Mouse (Mus musculus) spleen, adult 18-20 months (tissue): ENCODE results near the gene Sacm1l.
A peak's percentile ranks its signal among the peaks of the same experiment; 100 is the strongest.

Experiments
- DNase-seq, 2 experiments: peaks; one replicate each; pipeline ENCODE4 v3.0.0; 2022; ENCODE audit warnings: mixed read lengths in 2 of 2

Sacm1l gene

DNA sequence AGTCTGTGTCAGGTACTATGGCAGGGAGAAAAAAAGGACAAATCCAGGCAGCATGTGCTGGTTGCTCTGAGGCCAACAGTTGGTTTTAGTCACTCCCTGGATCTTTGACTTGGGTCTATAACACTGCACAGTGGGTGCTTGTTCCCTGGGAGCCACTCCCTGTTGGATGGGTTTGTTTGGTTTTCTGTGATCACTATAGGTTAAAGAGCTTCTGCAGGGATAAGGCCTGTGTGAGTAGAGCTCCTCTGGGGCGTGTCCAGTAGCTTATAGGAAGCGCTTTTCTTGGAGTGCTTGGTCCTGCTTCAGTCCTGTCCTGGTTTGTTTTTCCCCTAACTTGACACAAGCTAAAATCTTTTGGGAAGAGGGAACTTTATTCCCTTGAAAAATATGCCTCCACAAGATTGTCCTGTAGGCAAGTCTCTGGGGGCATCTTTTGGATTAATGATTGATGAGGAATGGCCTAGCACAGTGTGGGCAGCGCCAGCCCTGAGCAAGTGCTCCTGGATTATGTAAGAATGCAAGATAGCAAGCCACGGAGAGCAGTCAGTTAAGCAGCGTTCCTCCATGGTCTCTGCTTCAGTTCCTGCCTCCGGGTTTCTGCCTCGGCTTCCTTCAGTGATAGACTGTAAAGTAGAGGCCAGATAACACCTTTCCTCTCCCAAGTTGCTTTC lies 59.8 kb downstream of the Sacm1l start:
- DNase-seq = no peak

DNA sequence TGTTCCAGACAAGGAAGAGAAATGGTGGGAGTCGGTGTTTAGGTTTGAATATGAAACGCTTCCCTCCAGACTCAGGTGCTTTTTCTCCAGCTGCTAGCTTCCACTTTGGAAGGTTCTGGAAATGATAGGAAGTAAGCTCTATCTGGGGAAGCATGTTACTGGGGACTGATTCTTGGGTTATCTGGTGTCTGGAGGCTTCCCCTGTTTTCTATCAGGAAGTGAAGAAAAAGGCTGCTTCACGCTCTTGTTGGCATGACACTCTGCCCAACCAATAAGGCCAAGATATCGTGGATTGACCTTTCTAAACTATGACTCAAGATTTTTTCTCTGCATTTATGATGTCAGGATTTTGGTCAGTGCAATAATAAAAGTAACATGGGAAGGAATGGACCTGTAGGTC lies 65.6 kb downstream of the Sacm1l start:
- DNase-seq = no peak

DNA sequence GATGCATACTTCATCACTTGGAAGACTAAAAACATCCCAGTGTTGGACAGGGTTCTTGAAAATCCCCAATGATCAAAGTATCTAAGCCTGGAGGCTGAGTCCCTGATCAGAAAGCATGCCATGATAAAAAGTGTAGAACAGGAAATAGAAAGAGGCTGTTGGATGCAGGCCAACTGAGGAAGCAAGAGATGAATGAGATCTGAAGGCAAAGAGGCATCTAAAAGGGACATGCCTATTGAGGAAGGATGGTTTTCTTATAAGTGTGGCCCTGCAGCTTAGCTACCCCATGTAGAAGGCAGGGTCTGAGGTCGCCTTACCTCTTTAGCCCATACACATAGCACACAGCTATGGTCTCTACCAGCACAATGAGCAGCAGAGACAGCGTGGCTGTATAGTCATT lies 67.4 kb downstream of the Sacm1l start:
- no peak for DNase-seq

DNA sequence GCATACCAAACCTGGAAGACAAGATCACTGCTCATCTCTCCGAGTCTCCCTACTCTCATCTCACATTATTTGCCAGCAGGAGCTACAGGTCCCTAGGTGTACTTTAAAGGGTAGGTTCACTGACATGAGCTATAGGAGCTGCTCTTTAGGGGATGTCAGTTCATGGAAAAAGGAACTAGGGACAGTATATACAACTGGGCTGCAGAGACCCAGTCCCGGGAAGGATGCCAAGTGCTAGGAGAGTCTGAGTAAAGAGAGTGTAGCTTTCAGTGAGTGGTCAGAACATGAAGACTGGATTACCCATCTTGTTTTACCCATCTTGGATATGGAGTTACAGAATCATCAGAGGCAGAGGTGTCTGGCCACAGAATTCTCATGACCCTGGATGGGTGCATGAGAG lies 67.8 kb downstream of the Sacm1l start:
- DNase-seq = no peak

DNA sequence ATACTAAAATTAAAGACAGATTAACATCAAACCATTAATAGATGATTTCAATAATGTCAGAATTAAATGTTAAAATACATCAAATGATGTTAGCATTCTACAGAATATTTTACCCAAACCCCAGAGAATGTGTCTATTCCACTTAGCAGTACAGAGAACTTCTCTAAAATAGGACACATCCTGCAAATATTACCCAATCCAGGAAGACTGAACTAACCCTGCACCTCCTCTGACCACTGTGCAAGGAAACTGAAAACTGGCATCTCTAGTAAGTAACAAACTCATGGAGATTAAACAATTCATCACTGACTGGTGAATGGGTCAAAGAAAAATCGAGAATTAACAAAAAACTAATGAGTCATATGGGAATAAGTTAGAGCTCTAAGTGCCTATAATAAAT lies 72.0 kb downstream of the Sacm1l start:
- no peak for DNase-seq

DNA sequence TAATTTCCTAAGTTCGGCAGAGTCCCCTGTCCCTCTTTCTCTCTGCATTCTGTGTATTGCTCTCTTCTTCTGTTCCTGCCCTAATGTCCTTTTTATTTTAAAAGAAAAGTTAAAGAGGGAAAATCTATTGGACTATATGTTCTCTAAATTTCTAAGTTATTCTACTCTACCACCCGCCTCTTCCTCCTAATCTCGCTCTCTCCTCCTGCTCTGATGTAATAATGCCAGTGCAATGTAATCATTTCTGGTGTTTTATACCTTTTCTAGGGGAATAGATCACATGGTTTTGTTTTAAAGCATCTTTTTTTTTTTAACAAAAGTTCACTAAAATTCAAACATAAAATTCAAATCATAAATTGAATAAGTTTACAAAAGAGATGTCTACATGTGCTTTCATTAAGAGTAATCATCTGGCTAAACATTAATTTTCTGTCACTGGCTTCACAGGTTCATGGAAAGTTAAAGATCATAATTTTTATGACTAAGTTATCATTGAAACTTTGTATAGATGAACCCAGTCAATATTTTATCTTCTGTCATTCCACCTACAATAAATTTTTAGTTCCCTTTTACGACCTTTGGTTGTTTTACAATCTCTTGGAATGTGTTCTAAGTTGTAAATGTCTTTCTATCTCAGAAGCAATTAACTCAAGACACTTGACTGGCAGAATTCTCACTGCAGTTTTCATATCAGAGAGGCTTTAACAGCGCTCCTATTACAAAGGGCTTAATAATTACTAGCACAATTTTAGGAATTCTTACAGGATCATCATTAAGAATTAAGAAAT lies 90.9 kb downstream of the Sacm1l start:
- no peak for DNase-seq

DNA sequence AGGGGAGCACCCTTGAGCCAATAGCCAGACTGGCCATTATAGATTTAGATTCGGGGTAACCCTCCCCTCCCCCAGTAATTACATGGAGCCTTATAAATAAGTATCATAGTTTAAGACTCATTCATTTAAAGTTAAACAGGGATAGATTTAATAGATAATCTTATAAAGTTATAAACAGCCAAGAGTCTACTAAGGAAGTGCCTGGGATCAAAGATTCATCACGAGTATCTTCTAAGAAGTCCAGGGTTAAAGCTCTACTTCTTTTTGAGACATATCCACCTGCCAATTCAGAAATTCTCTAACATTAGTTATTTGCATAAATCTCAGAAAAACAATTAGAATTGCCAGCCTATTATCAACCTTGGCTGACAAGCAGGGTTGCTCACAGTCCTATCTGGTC lies 95.2 kb downstream of the Sacm1l start:
- no peak for DNase-seq

DNA sequence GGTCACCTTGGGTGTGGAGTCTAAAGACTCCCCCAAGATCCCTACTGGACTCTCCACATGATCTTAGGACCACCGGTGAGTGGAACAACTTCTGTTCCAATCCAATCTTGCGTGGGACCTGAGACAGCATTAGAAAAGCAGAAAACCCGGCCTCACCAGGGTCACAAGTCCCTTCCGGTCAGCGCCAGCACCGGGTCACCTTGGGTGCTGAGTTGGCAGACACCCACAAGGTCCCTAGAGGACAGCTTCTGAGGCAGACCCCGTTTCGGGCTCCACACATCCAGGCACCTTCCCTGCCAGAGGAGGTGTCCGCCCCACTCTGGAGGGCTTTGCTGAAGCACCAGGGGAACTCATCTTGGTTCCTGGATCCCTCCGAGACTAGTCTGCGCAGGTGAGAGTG lies 96.3 kb downstream of the Sacm1l start:
- no peak for DNase-seq

DNA sequence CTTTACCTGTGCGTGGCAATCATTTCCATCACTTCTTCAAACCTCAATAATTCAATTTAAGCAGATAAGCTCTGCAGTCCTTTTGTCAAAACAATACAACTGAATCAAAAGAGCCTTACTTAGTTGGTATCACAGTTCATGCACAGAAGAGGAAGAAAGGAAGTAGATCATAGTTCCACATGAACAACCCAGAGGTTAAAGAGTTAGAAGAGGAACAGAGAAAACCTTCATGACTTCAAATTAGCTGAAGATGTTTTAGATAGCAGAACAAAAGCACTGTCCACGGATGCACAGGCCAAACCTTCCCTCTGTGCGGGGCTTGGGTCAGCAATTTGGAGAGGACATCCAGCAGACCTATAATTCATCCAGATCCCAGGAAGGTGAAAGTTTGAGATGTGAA lies 102.1 kb downstream of the Sacm1l start:
- DNase-seq = no peak

DNA sequence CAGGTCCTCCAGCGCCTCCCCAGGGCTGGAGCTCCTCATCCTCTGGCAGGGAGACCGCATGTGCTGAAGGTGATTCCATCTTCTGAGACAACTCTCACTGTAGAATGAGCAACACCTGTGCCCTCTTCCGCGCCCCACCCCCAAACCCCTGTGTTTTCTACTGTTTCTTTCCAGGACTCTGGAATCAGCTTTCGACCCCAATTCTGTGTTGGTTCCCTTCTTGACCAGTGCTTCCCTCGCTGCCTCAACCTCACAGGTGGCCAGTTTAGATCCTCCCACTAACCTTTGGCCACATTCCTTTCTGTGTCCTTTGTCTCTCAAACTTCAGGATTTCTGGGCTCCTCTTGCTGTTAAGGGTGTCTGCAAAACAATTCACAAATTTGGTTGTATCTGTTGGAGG lies 102.7 kb downstream of the Sacm1l start, which contains the start of gene Slc6a20b:
Gene Slc6a20b, minus strand, starts transcription at position 285 of the 400 bp plus-strand sequence.
- DNase-seq = no peak

DNA sequence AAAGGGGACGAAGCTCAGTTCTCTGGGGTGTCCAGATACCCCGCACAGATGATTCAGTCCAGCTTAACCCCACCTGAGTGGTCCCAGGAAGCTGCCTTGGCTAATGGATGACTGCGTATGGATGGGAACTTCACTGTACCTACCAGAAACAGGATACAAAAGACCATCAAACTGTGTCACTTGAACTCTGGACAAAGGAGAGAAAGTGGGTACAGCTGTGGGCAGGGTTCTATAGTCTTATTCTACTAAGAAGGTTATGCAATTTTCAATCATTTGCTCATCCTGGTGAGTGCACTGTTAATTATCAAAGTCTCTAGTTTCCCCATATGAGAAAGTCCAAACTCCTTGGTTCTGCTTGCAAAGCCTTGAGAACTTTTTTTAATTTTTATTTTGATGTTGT lies 103.4 kb downstream of the Sacm1l start:
- DNase-seq = no peak

DNA sequence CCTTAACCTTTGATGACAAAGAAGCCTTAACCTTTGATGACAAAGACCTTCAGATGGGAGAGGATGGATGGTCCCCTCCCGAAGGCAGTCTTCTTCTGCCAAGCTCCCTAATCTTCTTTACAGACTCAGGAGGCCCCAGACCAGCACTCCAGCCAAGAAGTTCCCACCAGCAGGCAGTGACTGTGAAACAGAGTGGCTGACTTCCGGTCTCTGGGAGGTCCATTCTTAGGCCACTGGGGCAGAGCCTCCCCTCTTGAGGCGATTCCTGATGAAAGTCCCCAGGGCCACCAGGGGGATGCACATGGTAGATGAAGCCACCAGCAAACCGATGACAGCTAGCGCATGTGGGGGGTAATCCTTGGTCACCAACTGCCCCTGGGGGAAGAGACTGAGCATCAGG lies 107.2 kb downstream of the Sacm1l start:
- no peak for DNase-seq

DNA sequence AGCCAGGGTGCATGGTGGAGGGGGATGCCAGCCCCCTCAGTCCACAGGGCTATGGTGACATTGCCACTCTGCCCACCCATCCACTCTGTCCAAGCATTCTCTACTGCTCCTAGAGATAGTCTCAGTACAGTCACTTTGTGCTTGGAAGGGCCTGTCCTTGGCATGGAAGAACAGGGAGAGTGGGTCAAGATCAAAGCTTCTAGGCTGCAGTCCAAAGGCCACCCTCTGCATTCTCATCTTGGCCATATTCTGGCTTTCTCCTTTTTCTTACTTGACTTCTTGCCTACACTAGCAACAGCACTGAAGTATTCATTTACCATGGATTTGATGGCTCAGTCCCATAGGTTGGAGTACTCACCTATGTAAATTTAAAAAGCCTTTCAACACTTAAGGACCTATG lies 108.7 kb downstream of the Sacm1l start:
- no peak for DNase-seq

DNA sequence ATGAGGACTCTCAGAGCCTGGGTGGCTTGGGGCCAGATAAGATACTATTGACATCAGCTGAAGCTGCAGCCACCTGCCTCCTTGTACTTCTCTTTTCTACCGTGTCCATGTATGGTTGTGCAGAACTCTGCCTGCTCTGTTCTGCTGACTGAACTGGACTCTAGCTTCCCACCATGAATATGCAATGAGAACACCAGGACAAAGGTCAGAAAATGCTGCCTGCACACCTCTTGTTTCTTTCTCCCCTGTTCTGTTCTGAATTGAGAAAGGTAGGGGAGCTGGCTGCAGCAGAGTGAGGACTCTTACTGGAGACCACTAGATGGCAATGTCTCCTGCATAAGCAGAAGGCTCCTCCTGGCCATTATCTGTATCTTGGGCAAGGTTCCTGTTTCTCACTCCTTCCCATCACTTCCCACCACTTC lies 109.1 kb downstream of the Sacm1l start:
- DNase-seq = peak in 1 of 2 experiments; percentile 13

DNA sequence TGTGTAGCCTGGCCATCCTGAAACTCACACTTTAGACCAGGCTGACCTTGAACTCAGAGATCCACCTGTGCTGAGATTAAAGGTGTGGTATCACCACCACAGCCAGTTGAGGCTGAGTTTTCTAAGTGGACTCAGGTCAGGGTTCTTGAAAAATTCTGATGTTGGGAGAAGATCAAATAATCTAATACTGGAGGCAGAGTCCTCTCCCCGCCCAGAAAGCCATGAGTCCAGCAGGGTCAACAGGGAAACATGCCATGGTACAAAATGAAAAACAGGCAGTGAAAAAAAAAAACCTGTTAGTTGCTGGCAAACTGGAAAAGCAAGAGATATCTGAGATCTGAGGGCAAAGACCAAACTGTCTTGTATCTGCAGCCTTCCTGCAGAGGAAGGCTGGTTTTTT lies 110.5 kb downstream of the Sacm1l start:
- no peak for DNase-seq
